Mouse (Mus musculus): ENCODE measurements around the gene Ctu2. TPM values are rescaled to one million over a fixed set of nuclear protein-coding genes. Genes with fewer than 3 reads are reported as not detected.
A peak's percentile ranks its signal among the peaks of the same experiment; 100 is the strongest.

Gene Ctu2
- polyA plus RNA-seq, 1 experiment from 2014 or later: 53.8 TPM

- H3K4me3 ChIP-seq (ENCODE audit: low read depth, low read length): no peak overlapping the region
- no peak overlapping the region for H3K4me2 ChIP-seq (ENCODE audit: low read length)
- peaks cover 6% of the 10 kb centered on the region for H3K4me1 ChIP-seq (replicated peaks; ENCODE audit: control insufficient read depth, insufficient read depth, low read length)
- H3K27me3 ChIP-seq (replicated peaks; ENCODE audit: control insufficient read depth, insufficient read depth, low read length): peaks cover 55% of the 10 kb centered on the region
- no peak overlapping the region for H3K27ac ChIP-seq (ENCODE audit: low read depth)
- H3K9ac ChIP-seq (ENCODE audit: low read length): no peak overlapping the region
- no peaks in the 10 kb centered on the region for H3K36me3 ChIP-seq (ENCODE audit: control insufficient read depth, insufficient read depth, low read length)
- H3K9me3 ChIP-seq (ENCODE audit: control insufficient read depth, low read length): no peaks in the 10 kb centered on the region
- 60% methylated on average over 6 of the region's 6 CpGs for WGBS
- DNase-seq (ENCODE audit: low spot score): no peak
- no peak for ATAC-seq (replicated peaks; ENCODE audit: low FRiP score, low TSS enrichment, low read depth)
Measured at GRCm38 (mm10) chr8:122459218-122459900, 16.6 kb upstream of the Ctu2 start.

- Histone ChIP-seq H3K9ac (ENCODE audit: low read length) (peak overlapping the region; percentile 30; the same call in 1 of the 2 replicates), H3K27me3 (replicated peaks; ENCODE audit: control insufficient read depth, insufficient read depth, low read length) (peaks cover 55% of the 10 kb centered on the region), H3K9me3 (ENCODE audit: control insufficient read depth, low read length) (no peaks in the 10 kb centered on the region), H3K4me1 (replicated peaks; ENCODE audit: control insufficient read depth, insufficient read depth, low read length) (peaks cover 6% of the 10 kb centered on the region), H3K4me2 (ENCODE audit: low read length) (peak overlapping the region; percentile 57), H3K36me3 (ENCODE audit: control insufficient read depth, insufficient read depth, low read length) (no peaks in the 10 kb centered on the region), H3K4me3 (ENCODE audit: low read depth, low read length) (peak overlapping the region; percentile 30), H3K27ac (ENCODE audit: low read depth) (no peak overlapping the region)
- DNase-seq (ENCODE audit: low spot score) (no peak), ATAC-seq (replicated peaks; ENCODE audit: low FRiP score, low TSS enrichment, low read depth) (no peak)
- 20% methylated on average over 7 of the region's 7 CpGs for WGBS
Measured at GRCm38 (mm10) chr8:122459990-122460389, 16.0 kb upstream of the Ctu2 start.

GRCm38 (mm10) chr8:122460524-122461472, 15.1 kb upstream of the Ctu2 start, which contains the start of gene Snai3:
Snai3 (minus strand) TSS chr8:122460733.
- ATAC-seq (replicated peaks; ENCODE audit: low FRiP score, low TSS enrichment, low read depth) (peak; percentile 88), DNase-seq (ENCODE audit: low spot score) (peak; percentile 84)
- Histone ChIP-seq H3K36me3 (ENCODE audit: control insufficient read depth, insufficient read depth, low read length) (0 out of 2 replicates have a peak, but pooled peaks cover 4% of the 10 kb centered on the region), H3K4me1 (replicated peaks; ENCODE audit: control insufficient read depth, insufficient read depth, low read length) (peaks cover 6% of the 10 kb centered on the region), H3K27me3 (replicated peaks; ENCODE audit: control insufficient read depth, insufficient read depth, low read length) (peaks cover 55% of the 10 kb centered on the region), H3K9me3 (ENCODE audit: control insufficient read depth, low read length) (no peaks in the 10 kb centered on the region), H3K4me2 (ENCODE audit: low read length) (peak within 1 kb of the TSS; percentile 57), H3K9ac (ENCODE audit: low read length) (peak within 1 kb of the TSS; percentile 30), H3K27ac (ENCODE audit: low read depth) (no peak within 1 kb of the TSS), H3K4me3 (ENCODE audit: low read depth, low read length) (peak within 1 kb of the TSS; percentile 30)
- WGBS: 2% methylated on average over 56 of the region's 56 CpGs

GRCm38 (mm10) chr8:122461473-122462148, 14.3 kb upstream of the Ctu2 start:
- no peak overlapping the region for H3K9ac ChIP-seq (ENCODE audit: low read length)
- WGBS: 67% methylated on average over 11 of the region's 11 CpGs
- peaks cover 10% of the 10 kb centered on the region for H3K36me3 ChIP-seq (ENCODE audit: control insufficient read depth, insufficient read depth, low read length)
- H3K4me2 ChIP-seq (ENCODE audit: low read length): no peak overlapping the region
- H3K27ac ChIP-seq (ENCODE audit: low read depth): no peak overlapping the region
- peaks cover 6% of the 10 kb centered on the region for H3K4me1 ChIP-seq (replicated peaks; ENCODE audit: control insufficient read depth, insufficient read depth, low read length)
- ATAC-seq (replicated peaks; ENCODE audit: low FRiP score, low TSS enrichment, low read depth) (no peak), DNase-seq (ENCODE audit: low spot score) (no peak)
- H3K4me3 ChIP-seq (ENCODE audit: low read depth, low read length): no peak overlapping the region
- peaks cover 54% of the 10 kb centered on the region for H3K27me3 ChIP-seq (replicated peaks; ENCODE audit: control insufficient read depth, insufficient read depth, low read length)
- H3K9me3 ChIP-seq (ENCODE audit: control insufficient read depth, low read length): no peaks in the 10 kb centered on the region

GRCm38 (mm10) chr8:122462510-122462909, 13.4 kb upstream of the Ctu2 start:
- H3K9me3 ChIP-seq (ENCODE audit: control insufficient read depth, low read length): no peaks in the 10 kb centered on the region
- H3K9ac ChIP-seq (ENCODE audit: low read length): no peak overlapping the region
- ATAC-seq (replicated peaks; ENCODE audit: low FRiP score, low TSS enrichment, low read depth) (no peak), DNase-seq (ENCODE audit: low spot score) (no peak)
- no peak overlapping the region for H3K4me2 ChIP-seq (ENCODE audit: low read length)
- peaks cover 6% of the 10 kb centered on the region for H3K4me1 ChIP-seq (replicated peaks; ENCODE audit: control insufficient read depth, insufficient read depth, low read length)
- H3K4me3 ChIP-seq (ENCODE audit: low read depth, low read length): no peak overlapping the region
- WGBS: 68% methylated on average over 8 of the region's 8 CpGs
- peaks cover 19% of the 10 kb centered on the region for H3K36me3 ChIP-seq (ENCODE audit: control insufficient read depth, insufficient read depth, low read length)
- H3K27me3 ChIP-seq (replicated peaks; ENCODE audit: control insufficient read depth, insufficient read depth, low read length): peaks cover 47% of the 10 kb centered on the region
- no peak overlapping the region for H3K27ac ChIP-seq (ENCODE audit: low read depth)

- no peak for ATAC-seq (replicated peaks; ENCODE audit: low FRiP score, low TSS enrichment, low read depth)
Measured at GRCm38 (mm10) chr8:122463651-122464640, 12.0 kb upstream of the Ctu2 start.

GRCm38 (mm10) chr8:122464985-122465384, 11.0 kb upstream of the Ctu2 start:
- Histone ChIP-seq H3K9ac (ENCODE audit: low read length) (no peak overlapping the region), H3K4me3 (ENCODE audit: low read depth, low read length) (no peak overlapping the region), H3K27me3 (replicated peaks; ENCODE audit: control insufficient read depth, insufficient read depth, low read length) (peaks cover 25% of the 10 kb centered on the region), H3K27ac (ENCODE audit: low read depth) (no peak overlapping the region), H3K4me2 (ENCODE audit: low read length) (no peak overlapping the region), H3K4me1 (replicated peaks; ENCODE audit: control insufficient read depth, insufficient read depth, low read length) (peaks cover 6% of the 10 kb centered on the region), H3K9me3 (ENCODE audit: control insufficient read depth, low read length) (no peaks in the 10 kb centered on the region), H3K36me3 (ENCODE audit: control insufficient read depth, insufficient read depth, low read length) (peaks cover 41% of the 10 kb centered on the region)
- WGBS: 75% methylated on average over 7 of the region's 7 CpGs
- no peak for ATAC-seq (replicated peaks; ENCODE audit: low FRiP score, low TSS enrichment, low read depth)
- DNase-seq (ENCODE audit: low spot score): no peak

More at GRCm38 (mm10) chr8:122463651-122464640, 12.0 kb upstream of the Ctu2 start:
- no peak for DNase-seq (ENCODE audit: low spot score)
- H3K4me3 ChIP-seq (ENCODE audit: low read depth, low read length): no peak overlapping the region
- H3K27ac ChIP-seq (ENCODE audit: low read depth): no peak overlapping the region
- 51% methylated on average over 12 of the region's 12 CpGs for WGBS
- H3K4me1 ChIP-seq (replicated peaks; ENCODE audit: control insufficient read depth, insufficient read depth, low read length): peaks cover 6% of the 10 kb centered on the region
- peaks cover 33% of the 10 kb centered on the region for H3K36me3 ChIP-seq (ENCODE audit: control insufficient read depth, insufficient read depth, low read length)
- H3K27me3 ChIP-seq (replicated peaks; ENCODE audit: control insufficient read depth, insufficient read depth, low read length): peaks cover 35% of the 10 kb centered on the region
- no peaks in the 10 kb centered on the region for H3K9me3 ChIP-seq (ENCODE audit: control insufficient read depth, low read length)
- H3K9ac ChIP-seq (ENCODE audit: low read length): no peak overlapping the region
- no peak overlapping the region for H3K4me2 ChIP-seq (ENCODE audit: low read length)

Data from intestine, embryonic 14.5 days (tissue).